In genomic region chr16:49866617-49867016, GRCm38 (mm10) we compare ENCODE assay signal across 16 mouse cellular contexts.
"Had no signal": no experiment of that assay in that cellular context is flagged by ENCODE, and none has a peak within 500 bp of the region (broad histone marks: within the 10 kb centered on the region; RNA-seq: fewer than 3 reads in every experiment).

No protein-coding gene starts in this region.

- H3K36me3 ChIP-seq: midbrain, embryonic 15.5 days had no signal

- H3K9ac ChIP-seq: hindbrain, embryonic 15.5 days; limb, embryonic 13.5 days; midbrain, embryonic 15.5 days; neural tube, embryonic 13.5 days had no signal

- DNase-seq: kidney, adult 18-20 months; kidney, postnatal 4 days; left cerebral cortex, postnatal 4 days; lung, adult 2 months; lung, postnatal 10 days; retina, postnatal 1 day; right cerebral cortex, postnatal 4 days; thymus, postnatal 4 days had no signal

- ATAC-seq: midbrain, embryonic 15.5 days had no signal

- H3K4me1 ChIP-seq: hindbrain, embryonic 15.5 days; limb, embryonic 13.5 days; midbrain, embryonic 15.5 days; neural tube, embryonic 13.5 days had no signal

- H3K4me3 ChIP-seq: hindbrain, embryonic 15.5 days; layer of hippocampus, adult 2 months; limb, embryonic 13.5 days; megakaryocyte, embryonic 14.5 days; midbrain, embryonic 15.5 days; neural tube, embryonic 13.5 days had no signal

- H3K27me3 ChIP-seq: hindbrain, embryonic 15.5 days; limb, embryonic 13.5 days; megakaryocyte, embryonic 14.5 days; midbrain, embryonic 15.5 days; neural tube, embryonic 13.5 days had no signal

- H3K9me3 ChIP-seq: hindbrain, embryonic 15.5 days; megakaryocyte, embryonic 14.5 days had no signal

- H3K27ac ChIP-seq: hindbrain, embryonic 15.5 days; layer of hippocampus, adult 2 months; limb, embryonic 13.5 days; macrophage; midbrain, embryonic 15.5 days; neural tube, embryonic 13.5 days had no signal

- H3K4me2 ChIP-seq: hindbrain, embryonic 15.5 days; limb, embryonic 13.5 days; midbrain, embryonic 11.5 days; midbrain, embryonic 15.5 days; neural tube, embryonic 13.5 days had no signal
